Mouse (Mus musculus): ENCODE results near the gene Rere.
"Not testable (repeated sequence)": the region's sequence is repeated elsewhere in the genome, so short reads cannot be mapped to it uniquely, and the experiment has no call there.

The Rere gene

GRCm38 (mm10) chr4:150540392-150541094, 259.1 kb downstream of the Rere start:
- no peak for DNase-seq (ENCODE audit: low read depth in 1 of 2, low spot score in 2 of 2)

- no peak for DNase-seq (ENCODE audit: low read depth in 1 of 2, low spot score in 2 of 2)
Observed at GRCm38 (mm10) chr4:150544231-150544630, 262.8 kb downstream of the Rere start.

DNA sequence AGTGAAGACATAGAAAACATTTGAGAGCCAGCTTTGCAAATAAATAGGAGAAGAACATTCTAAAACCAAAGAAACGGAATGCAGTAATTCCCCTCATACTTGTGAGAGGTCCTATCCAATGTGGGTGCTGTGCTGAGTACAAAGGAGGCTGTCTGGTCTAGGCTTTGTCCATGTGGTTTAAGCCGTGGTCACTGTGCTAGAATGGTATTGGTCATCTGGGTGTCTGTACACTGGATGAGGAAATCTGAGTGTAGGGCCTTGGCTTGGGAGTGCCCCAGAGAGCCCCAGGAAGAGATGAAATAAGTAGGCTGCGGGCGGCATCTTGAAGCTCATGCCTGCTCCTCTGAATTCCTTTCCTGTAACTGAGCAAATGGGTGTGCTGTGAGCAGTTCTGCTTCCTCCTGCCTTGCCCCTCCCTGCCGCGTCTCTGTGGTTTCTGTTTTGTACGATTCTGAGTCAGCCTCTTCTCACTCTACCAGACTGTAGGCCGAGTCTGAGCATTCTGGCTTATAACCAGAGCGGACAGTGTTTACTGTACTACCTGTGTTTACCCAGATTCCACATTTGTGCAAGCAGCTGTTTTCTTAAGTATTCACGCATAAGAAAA, 263.3 kb downstream of the Rere start:
- DNase-seq (ENCODE audit: low read depth in 1 of 2, low spot score in 2 of 2) = peak; percentile 37 to 67

- DNase-seq (ENCODE audit: low read depth in 1 of 2, low spot score in 2 of 2) = no peak
Observed at GRCm38 (mm10) chr4:150545775-150546174, 264.3 kb downstream of the Rere start.

DNA sequence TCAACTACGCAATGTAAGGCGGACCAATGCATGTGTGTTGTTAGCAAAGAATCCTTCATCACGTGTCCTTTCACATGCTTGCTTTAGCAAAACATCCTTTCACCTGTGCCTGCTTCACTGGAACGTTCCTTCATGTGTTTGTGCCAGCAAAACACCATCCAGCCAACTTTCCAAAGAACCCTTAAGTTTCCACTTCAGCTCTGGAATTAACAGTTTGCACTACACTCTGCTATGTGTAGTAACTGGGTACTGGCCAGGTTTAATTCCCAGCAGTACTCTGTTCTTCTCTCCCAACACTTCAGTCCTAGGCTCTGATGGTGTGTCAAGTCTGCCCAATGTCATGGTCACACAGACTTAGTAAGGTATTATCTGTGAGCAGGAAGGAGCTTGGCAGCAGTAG, 264.9 kb downstream of the Rere start:
- DNase-seq (ENCODE audit: low read depth in 1 of 2, low spot score in 2 of 2) = not testable (repeated sequence)

GRCm38 (mm10) chr4:150549393-150549792, 267.9 kb downstream of the Rere start:
- DNase-seq (ENCODE audit: low read depth in 1 of 2, low spot score in 2 of 2) = no peak

- no peak for DNase-seq (ENCODE audit: low read depth in 1 of 2, low spot score in 2 of 2)
Observed at GRCm38 (mm10) chr4:150549989-150550716, 268.7 kb downstream of the Rere start.

GRCm38 (mm10) chr4:150551390-150551789, 269.9 kb downstream of the Rere start:
- DNase-seq (ENCODE audit: low read depth in 1 of 2, low spot score in 2 of 2) = no peak

- DNase-seq (ENCODE audit: low read depth in 1 of 2, low spot score in 2 of 2) = no peak
Observed at GRCm38 (mm10) chr4:150552751-150553600, 271.5 kb downstream of the Rere start.

- no peak for DNase-seq (ENCODE audit: low read depth in 1 of 2, low spot score in 2 of 2)
Observed at GRCm38 (mm10) chr4:150555783-150556182, 274.3 kb downstream of the Rere start.

DNA sequence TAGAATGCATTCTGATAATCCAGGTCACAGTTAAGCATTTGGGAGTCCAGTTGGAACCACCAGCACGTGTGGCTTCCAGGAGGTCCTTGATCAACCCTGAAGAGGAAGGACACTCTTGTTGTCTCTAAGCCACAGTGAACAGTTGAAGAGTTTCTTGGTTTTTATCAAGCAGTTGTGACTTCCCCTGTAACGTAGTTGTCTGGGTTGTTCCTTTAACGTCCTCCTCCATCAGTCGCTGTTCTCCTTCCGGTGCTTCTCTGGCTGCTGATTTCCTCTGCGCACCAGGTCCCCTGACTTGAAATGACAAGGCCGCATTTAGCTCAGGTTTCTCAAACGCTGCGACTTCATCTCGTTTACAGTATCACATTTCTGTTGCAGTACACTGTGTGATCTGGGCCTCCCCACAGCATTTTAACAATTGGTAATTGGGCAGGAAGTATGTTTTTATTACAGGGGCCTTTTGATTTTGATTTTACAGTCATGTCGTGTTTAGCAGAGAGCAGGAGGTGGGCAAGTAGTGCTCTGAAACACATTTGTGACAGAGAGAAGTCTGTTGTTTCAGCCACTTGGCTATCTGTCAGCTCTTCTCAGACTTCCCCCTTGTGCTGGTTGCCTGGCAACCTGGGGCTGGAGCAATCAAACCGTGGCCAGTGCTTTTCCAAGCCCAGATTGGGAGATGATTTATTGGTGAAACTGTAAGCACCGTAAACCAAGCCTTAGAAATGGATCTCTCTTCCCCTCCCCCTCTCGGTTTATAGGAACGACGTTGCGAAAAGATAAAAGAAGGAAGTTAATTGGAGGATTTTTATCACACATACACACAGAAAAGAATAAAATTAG, 275.2 kb downstream of the Rere start:
- DNase-seq (ENCODE audit: low read depth in 1 of 2, low spot score in 2 of 2) = peak; percentile 19 to 46

DNA sequence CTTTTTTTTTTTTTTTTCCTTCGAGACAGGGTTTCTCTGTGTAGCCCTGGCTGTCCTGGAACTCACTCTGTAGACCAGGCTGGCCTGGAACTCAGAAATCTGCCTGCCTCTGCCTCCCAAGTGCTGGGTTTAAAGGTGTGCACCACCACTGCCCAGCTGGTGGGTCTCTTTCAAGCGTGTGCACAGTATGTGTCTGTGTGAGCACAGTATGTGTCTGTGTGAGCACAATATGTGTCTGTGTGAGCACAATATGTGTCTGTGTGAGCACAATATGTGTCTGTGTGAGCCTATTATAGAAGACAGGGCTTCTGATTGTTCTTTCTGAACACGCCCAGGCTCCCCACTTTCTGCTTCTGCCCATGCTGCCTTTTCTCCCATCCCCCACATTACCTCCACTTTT, 275.8 kb downstream of the Rere start:
- DNase-seq (ENCODE audit: low read depth in 1 of 2, low spot score in 2 of 2) = not testable (repeated sequence)

DNA sequence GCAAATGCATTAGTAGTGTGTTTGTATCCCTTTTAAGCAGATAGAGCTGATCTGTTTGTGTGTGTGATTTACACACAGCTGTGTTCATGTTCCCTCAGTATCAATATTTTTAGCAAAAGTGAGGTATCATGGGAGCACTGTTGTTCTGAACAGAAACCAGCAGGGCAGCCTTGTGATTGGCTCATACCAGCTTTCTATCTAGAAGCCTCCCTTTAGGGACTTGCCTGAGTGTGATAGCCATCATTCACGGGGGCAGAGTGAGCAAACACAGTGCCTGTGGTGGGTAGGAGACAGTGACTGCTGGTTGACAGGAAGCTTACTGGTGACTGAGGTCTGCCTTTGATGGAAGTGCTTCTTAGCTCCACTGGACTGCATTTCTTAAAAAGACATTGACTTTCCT, 276.5 kb downstream of the Rere start:
- no peak for DNase-seq (ENCODE audit: low read depth in 1 of 2, low spot score in 2 of 2)

DNA sequence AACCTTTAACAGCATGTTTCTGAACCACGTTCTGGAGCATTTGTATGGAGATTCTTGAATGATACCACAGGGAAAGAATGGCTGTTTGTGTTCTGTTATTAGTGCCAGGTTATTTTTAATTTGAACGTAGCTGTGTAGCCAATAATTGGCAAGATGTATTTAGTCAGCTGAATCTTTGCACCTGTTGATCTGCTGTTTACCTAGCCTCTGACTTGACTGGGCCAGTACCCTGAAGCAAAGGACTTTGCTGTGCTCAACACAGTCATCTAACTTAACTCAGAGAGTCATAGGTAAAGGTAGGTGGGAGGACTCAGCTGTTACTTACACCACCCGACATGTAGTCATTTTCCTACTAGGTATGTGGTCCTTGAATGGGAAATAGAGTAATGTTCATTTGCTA, 278.1 kb downstream of the Rere start:
- no peak for DNase-seq (ENCODE audit: low read depth in 1 of 2, low spot score in 2 of 2)

DNA sequence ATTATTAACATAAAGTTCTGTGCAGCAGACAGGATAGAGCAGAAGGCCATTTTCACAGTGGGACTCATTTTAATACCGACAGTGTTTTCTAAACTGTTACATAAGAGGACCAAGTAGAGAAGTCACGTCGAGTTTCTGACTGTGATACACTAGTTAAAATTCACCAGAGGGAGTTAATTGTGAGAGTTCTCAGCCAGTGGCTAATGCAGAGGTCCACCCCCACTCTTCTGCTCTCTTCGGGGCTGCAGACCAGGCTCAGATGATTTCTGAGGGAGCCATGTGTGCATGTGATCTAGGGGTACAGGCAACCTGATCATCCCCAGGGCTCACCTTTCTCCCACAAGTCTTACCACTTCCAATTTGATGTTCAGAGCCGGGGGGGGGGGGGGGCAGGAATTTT, 281.8 kb downstream of the Rere start:
- DNase-seq (ENCODE audit: low read depth in 1 of 2, low spot score in 2 of 2) = no peak

DNA sequence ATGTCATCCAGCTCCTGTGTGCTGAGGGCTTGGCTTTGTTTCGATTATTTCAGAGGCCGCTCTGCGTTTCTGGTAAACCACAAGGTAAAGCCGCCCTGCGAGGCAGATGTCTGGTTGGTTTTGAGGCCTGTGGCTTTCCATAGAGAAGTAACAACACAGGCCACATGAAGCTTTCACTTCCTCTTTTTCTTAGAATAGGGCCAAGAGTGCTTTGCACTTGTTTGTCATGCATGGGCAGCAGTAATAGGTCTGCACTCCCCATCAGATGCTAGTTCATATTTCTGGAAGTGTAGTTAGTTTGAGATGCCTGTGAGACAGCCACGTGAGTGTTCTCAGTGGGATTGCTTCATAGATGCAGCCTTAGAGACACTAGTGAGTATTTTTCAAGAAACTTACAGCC, 284.7 kb downstream of the Rere start:
- peak; percentile 78 to 80 for DNase-seq (ENCODE audit: low read depth in 1 of 2, low spot score in 2 of 2)

GRCm38 (mm10) chr4:150568318-150569134, 287.1 kb downstream of the Rere start:
- DNase-seq (ENCODE audit: low read depth in 1 of 2, low spot score in 2 of 2) = peak in 1 of 2 experiments; percentile 31

DNA sequence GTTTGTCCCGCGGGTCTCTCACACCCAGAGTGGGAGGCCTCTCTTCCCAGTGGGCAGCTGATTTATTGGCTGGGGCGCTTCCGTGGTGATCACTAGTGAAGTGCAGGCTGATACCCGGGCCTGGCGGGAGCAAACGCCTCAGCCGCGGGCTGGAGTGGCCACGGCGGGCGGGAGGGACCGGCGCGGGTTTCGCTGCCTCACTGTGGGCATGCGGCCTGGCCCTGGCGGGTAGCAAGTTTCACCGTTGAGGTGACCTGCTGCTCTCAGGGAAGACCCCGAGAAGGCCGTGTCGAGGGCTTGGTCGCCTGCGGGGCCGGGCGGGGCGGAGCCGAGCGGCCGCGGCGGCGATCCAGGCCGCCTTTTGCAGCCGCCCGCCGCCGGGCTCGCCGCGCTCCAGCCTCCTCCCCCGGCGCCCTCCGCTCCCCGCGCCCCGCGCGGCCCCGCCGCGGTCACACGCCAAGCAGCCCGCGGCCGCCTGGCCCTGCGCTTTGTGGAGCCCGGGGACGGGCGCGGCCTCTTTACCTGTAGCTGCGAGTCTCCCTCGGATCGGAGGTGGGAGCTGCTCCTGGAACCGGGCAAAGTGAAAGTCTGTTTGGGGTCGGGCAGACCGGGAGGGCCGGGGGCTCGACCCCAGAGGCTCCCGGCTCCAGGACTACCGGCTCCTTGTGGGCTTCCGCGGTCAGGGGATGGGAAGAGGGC, 287.8 kb downstream of the Rere start:
- peak in 1 of 2 experiments; percentile 32 for DNase-seq (ENCODE audit: low read depth in 1 of 2, low spot score in 2 of 2)
